Mouse (Mus musculus) MEL (cell line): ENCODE results near the gene Rps6ka2. TPM values are rescaled to one million over a fixed set of nuclear protein-coding genes. Genes with fewer than 3 reads are reported as not detected.
"Not testable (repeated sequence)": the region's sequence is repeated elsewhere in the genome, so short reads cannot be mapped to it uniquely, and the experiment has no call there.

Experiments used
- DNase-seq: peaks from one replicate; pipeline ENCODE4 v3.0.0; 2011; ENCODE audit warnings: low read depth, low spot score
- H3K27ac ChIP-seq: 2 replicates; pipeline ENCODE4 v1.5.1; 2012; ENCODE audit warnings: low read depth, mild to moderate bottlenecking, control low read depth, low read length, moderate library complexity; ENCODE audit not compliant: control insufficient read depth
- H3K27me3 ChIP-seq, 2 experiments: fragments of 150-350 bp in 1 of 2; sonication (generic) in 1 of 2; 2 replicates each; pipeline ENCODE4 v1.6.1; 2012; ENCODE audit warnings: low read length in 2 of 2, mild to moderate bottlenecking in 2 of 2, improper control_type of control experiment in 1 of 2, moderate library complexity in 1 of 2; ENCODE audit not compliant: insufficient read depth in 2 of 2, control insufficient read depth in 1 of 2
- H3K36me3 ChIP-seq, 2 experiments: 2 replicates each; pipeline ENCODE4 v1.6.1; 2012 to 2014; ENCODE audit warnings: low read length in 2 of 2, improper control_type of control experiment in 1 of 2, inconsistent platforms in 1 of 2, mild to moderate bottlenecking in 1 of 2; ENCODE audit not compliant: insufficient read depth in 2 of 2, control insufficient read depth in 1 of 2
- H3K4me1 ChIP-seq, 2 experiments: fragments of 150-350 bp in 1 of 2; sonication (generic) in 1 of 2; 2 replicates each; pipeline ENCODE4 v1.6.1; 2012; ENCODE audit warnings: low read length in 2 of 2, improper control_type of control experiment in 1 of 2, mild to moderate bottlenecking in 1 of 2; ENCODE audit not compliant: insufficient read depth in 2 of 2, control insufficient read depth in 1 of 2
- H3K4me3 ChIP-seq, 2 experiments: fragments of 150-350 bp in 1 of 2; sonication (generic) in 1 of 2; 2 replicates each; pipeline ENCODE4 v1.5.1; 2012; ENCODE audit warnings: low read depth in 2 of 2, low read length in 2 of 2, mild to moderate bottlenecking in 2 of 2, moderate library complexity in 2 of 2, control low read depth in 1 of 2, improper control_type of control experiment in 1 of 2; ENCODE audit not compliant: control insufficient read depth in 1 of 2, insufficient read depth in 1 of 2
- H3K79me2 ChIP-seq: 2 replicates; pipeline ENCODE4 v1.6.1; 2012; ENCODE audit warnings: mild to moderate bottlenecking, low read length, moderate library complexity; ENCODE audit not compliant: control insufficient read depth, poor library complexity, insufficient read depth
- H3K9ac ChIP-seq: 2 replicates; pipeline ENCODE4 v1.6.1; 2012; ENCODE audit warnings: low read depth, mild to moderate bottlenecking, control low read depth, low read length, moderate library complexity; ENCODE audit not compliant: control insufficient read depth, poor library complexity, severe bottlenecking
- H3K9me3 ChIP-seq: fragments of 150-350 bp; sonication (generic); replicated peaks from 2 replicates; pipeline ENCODE4 v1.6.1; 2012; ENCODE audit warnings: mild to moderate bottlenecking, low read length, improper control_type of control experiment, moderate library complexity; ENCODE audit not compliant: insufficient read depth
- polyA plus RNA-seq, 2 experiments: library from polyadenylated mRNA; stranded (reverse) in 1 of 2; unstranded in 1 of 2; fragments of >175 nt in 1 of 2; fragments of >200 nt in 1 of 2; gene quantifications; 2 replicates each; pipeline versions ENCODE4 v1.2.1 to v1.2.4; 2012; ENCODE audit warnings: low replicate concordance in 2 of 2, low read depth in 1 of 2; ENCODE audit not compliant: insufficient read length in 2 of 2, insufficient read depth in 1 of 2, missing spikeins in 1 of 2
- total RNA-seq: library from RNA; depleted of rRNA; stranded (reverse); fragments of 300-350 nt; gene quantifications from 2 replicates; pipeline ENCODE4 v1.2.3, GENCODE M21; 2012; rRNA removed

The Rps6ka2 gene
- total and polyA plus RNA-seq, 3 experiments, result 6.0 to 11.2 TPM; not detected in 1

- not testable (repeated sequence) for H3K27ac ChIP-seq, H3K4me1 ChIP-seq, DNase-seq, H3K9ac ChIP-seq, H3K4me3 ChIP-seq, H3K9me3 ChIP-seq, H3K79me2 ChIP-seq, H3K36me3 ChIP-seq, H3K27me3 ChIP-seq
Measured at GRCm38 (mm10) chr17:7348765-7349164, 178.8 kb downstream of the Rps6ka2 start.

GRCm38 (mm10) chr17:7352596-7352995, 182.7 kb downstream of the Rps6ka2 start, which contains the start of gene Ttll2:
TSS of gene Ttll2 (minus strand) at chr17:7352696.
- not testable (repeated sequence) for H3K9ac ChIP-seq, H3K36me3 ChIP-seq, H3K4me3 ChIP-seq, DNase-seq, H3K79me2 ChIP-seq, H3K27ac ChIP-seq, H3K27me3 ChIP-seq, H3K9me3 ChIP-seq, H3K4me1 ChIP-seq

Other genes with a start within 250 kb of the Rps6ka2 start
- gene Rsph3b, start 221.4 kb upstream of the Rps6ka2 start, total RNA-seq, result 6.6 and 6.8 TPM in 2 replicates
- 10 to 100 TPM in 1 of 2 experiments, not detected in 1; 14.7 TPM for gene Rsph3b, start 221.4 kb upstream of the Rps6ka2 start, polyA plus RNA-seq
- gene Tagap1, start 209.0 kb upstream of the Rps6ka2 start, total RNA-seq, result 15.0 and 17.6 TPM in 2 replicates
- gene Tagap1, start 209.0 kb upstream of the Rps6ka2 start, polyA plus RNA-seq, result 10 to 100 TPM in 1 of 2 experiments, not detected in 1; 25.2 TPM
- 40.6 and 45.1 TPM in 2 replicates for gene Rnaset2b, start 199.5 kb upstream of the Rps6ka2 start, total RNA-seq
- 100 to 1,000 TPM; 205 to 626 TPM for gene Rnaset2b, start 199.5 kb upstream of the Rps6ka2 start, polyA plus RNA-seq
- gene Gm49721, start 191.2 kb upstream of the Rps6ka2 start, total RNA-seq, result not detected in 2 replicates
- not detected for gene Gm49721, start 191.2 kb upstream of the Rps6ka2 start, polyA plus RNA-seq
- not detected in 2 replicates for gene Gm1604a, start 144.5 kb upstream of the Rps6ka2 start, total RNA-seq
- not detected for gene Gm1604a, start 144.5 kb upstream of the Rps6ka2 start, polyA plus RNA-seq
- gene Tcp10a, start 154.5 kb downstream of the Rps6ka2 start, total RNA-seq, result not detected in 2 replicates
- gene Tcp10a, start 154.5 kb downstream of the Rps6ka2 start, polyA plus RNA-seq, result not detected
- gene Ttll2, start 182.6 kb downstream of the Rps6ka2 start, total RNA-seq, result not detected in 2 replicates
- not detected for gene Ttll2, start 182.6 kb downstream of the Rps6ka2 start, polyA plus RNA-seq
- gene Gm49630, start 201.9 kb downstream of the Rps6ka2 start, total RNA-seq, result not detected in 2 replicates
- not detected for gene Gm49630, start 201.9 kb downstream of the Rps6ka2 start, polyA plus RNA-seq
- not detected in 2 replicates for gene Unc93a2, start 215.3 kb downstream of the Rps6ka2 start, total RNA-seq
- gene Unc93a2, start 215.3 kb downstream of the Rps6ka2 start, polyA plus RNA-seq, result not detected